Mouse (Mus musculus) hindbrain, postnatal 0 days (tissue): ENCODE data around the gene Rassf8. TPM values are rescaled to one million over a fixed set of nuclear protein-coding genes. Genes with fewer than 3 reads are reported as not detected.

Experiments used
- ATAC-seq: fragments of 200-750 bp; cut with Nextera tagmentation; 2 replicates; pipeline ENCODE4 v1.8.0; 2017; ENCODE audit warnings: mild to moderate bottlenecking, moderate TSS enrichment, moderate library complexity
- DNase-seq: peaks from one replicate; pipeline ENCODE4 v3.0.0-alpha.2; 2015; ENCODE audit warnings: low spot score
- H3K27ac ChIP-seq: fragments of 300-500 bp; sonication (generic); 2 replicates; pipeline ENCODE4 v1.5.1; 2014; ENCODE audit warnings: mild to moderate bottlenecking
- H3K27me3 ChIP-seq: fragments of 300-500 bp; sonication (generic); 2 replicates; pipeline ENCODE4 v1.6.1; 2014; ENCODE audit warnings: low read length, mixed read lengths; ENCODE audit not compliant: insufficient read depth
- H3K36me3 ChIP-seq: fragments of 300-500 bp; sonication (generic); 2 replicates; pipeline ENCODE4 v1.6.1; 2014; ENCODE audit warnings: low read length, mixed read lengths; ENCODE audit not compliant: insufficient read depth
- H3K4me1 ChIP-seq: fragments of 300-500 bp; sonication (generic); 2 replicates; pipeline ENCODE4 v1.6.1; 2014; ENCODE audit warnings: antibody characterized with exemption, low read length, mixed read lengths; ENCODE audit not compliant: insufficient read depth
- H3K4me2 ChIP-seq: fragments of 300-500 bp; sonication (generic); 2 replicates; pipeline ENCODE4 v1.6.1; 2014; ENCODE audit warnings: low read depth, mild to moderate bottlenecking, low read length, moderate library complexity, mixed read lengths
- H3K4me3 ChIP-seq: fragments of 300-500 bp; sonication (generic); 2 replicates; pipeline ENCODE4 v1.5.1; 2014; ENCODE audit warnings: low read length
- H3K9ac ChIP-seq: fragments of 300-500 bp; sonication (generic); replicated peaks from 2 replicates; pipeline ENCODE4 v1.6.1; 2014; ENCODE audit warnings: mild to moderate bottlenecking, low read length, moderate library complexity, mixed read lengths
- H3K9me3 ChIP-seq: fragments of 300-500 bp; sonication (generic); 2 replicates; pipeline ENCODE4 v1.6.1; 2016; ENCODE audit warnings: low read length, mixed read lengths
- CTCF ChIP-seq: IDR thresholded peaks from 2 replicates; pipeline ENCODE4 v1.5.1; 2016; ENCODE audit warnings: antibody characterized with exemption, control low read depth, low read depth
- WGBS: fragments of 180-500 bp; shearing (Covaris S2); extraction: QIAGEN DNeasy Blood & Tissue Kit; methylation state at CpG from one replicate; pipeline ENCODE4 v1.1.7; 2014; 5-methylcytosine and 5-hydroxymethylcytosine counted together
- polyA plus RNA-seq: library from polyadenylated mRNA; unstranded; fragments of >200 nt; fragmentation: Nextera tagmentation; extraction: Ambion mirVana; gene quantifications from 2 replicates; pipeline ENCODE4 v1.2.1, GENCODE M21; 2015
- total RNA-seq: library from RNA; depleted of rRNA; stranded (reverse); fragments of >200 nt; gene quantifications from 2 replicates; pipeline ENCODE4 v1.2.3, GENCODE M21; 2014

Gene Rassf8
- total and polyA plus RNA-seq, 2 experiments from 2014 or later, result 6.5 to 18.6 TPM

DNA sequence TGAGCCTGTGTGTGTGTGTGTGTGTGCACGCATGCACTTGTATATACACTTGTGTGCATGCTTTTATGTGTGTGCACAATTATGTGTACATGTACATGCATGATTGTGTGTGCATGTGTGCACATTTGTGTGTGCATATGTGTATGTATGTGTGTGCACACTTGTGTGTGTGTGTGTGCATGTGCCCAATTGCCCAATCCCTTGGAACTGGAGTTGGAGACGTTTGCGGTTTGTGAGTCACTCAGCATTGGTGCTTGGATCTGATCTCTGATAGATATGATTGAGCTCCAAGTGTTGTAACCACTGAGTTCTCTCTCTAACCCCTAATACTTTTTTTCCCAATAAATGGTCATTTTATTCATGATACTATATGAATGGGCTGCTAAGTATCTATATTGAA is 15.5 kb downstream of the Rassf8 start:
- 88% methylated on average over 3 of the region's 3 CpGs for WGBS
- no peak for ATAC-seq
- Histone ChIP-seq H3K4me2 (no peak overlapping the region), H3K9ac (no peak overlapping the region), H3K27ac (no peak overlapping the region), H3K9me3 (no peaks in the 10 kb centered on the region), H3K27me3 (no peaks in the 10 kb centered on the region), H3K36me3 (no peaks in the 10 kb centered on the region), H3K4me1 (peaks cover 3% of the 10 kb centered on the region; the same call in 1 of the 2 replicates), H3K4me3 (no peak overlapping the region)
- no peak for DNase-seq
- no peak for TF ChIP-seq CTCF

GRCm38 (mm10) chr6:145763051-145763450 is 16.5 kb downstream of the Rassf8 start:
- Histone ChIP-seq H3K36me3 (no peaks in the 10 kb centered on the region), H3K9ac (no peak overlapping the region), H3K4me1 (peaks cover 3% of the 10 kb centered on the region; the same call in 1 of the 2 replicates), H3K9me3 (no peaks in the 10 kb centered on the region), H3K4me3 (no peak overlapping the region), H3K4me2 (no peak overlapping the region), H3K27ac (no peak overlapping the region), H3K27me3 (no peaks in the 10 kb centered on the region)
- 83% methylated on average over 4 of the region's 4 CpGs for WGBS
- ATAC-seq (no peak), DNase-seq (no peak)
- no peak for TF ChIP-seq CTCF

DNA sequence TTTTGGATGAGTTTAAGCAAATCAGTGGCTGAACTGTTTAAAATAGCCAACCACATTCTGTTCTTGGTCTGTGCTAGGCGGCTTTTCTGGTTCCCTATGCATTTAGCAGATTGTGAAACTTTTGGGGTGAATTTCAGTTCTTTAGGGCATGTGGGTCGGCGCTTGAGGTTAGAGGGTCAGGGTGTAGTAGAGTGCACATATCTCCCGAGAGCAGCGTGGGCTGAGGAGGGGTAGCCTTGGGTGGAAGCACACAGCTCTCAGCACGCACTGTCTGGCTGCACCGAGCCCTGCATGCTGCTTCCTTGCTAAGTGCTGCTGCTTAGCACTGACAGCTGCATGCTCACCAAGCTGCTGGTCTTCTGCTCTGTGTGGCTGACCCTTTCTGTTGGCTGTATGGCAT is 18.5 kb downstream of the Rassf8 start:
- H3K36me3 ChIP-seq, result no peaks in the 10 kb centered on the region
- no peak overlapping the region for H3K27ac ChIP-seq
- no peak overlapping the region for H3K4me3 ChIP-seq
- no peak for DNase-seq
- no peak for ATAC-seq
- H3K27me3 ChIP-seq, result no peaks in the 10 kb centered on the region
- no peak overlapping the region for H3K9ac ChIP-seq
- TF ChIP-seq CTCF, result no peak
- H3K9me3 ChIP-seq, result no peaks in the 10 kb centered on the region
- H3K4me1 ChIP-seq, result peaks cover 3% of the 10 kb centered on the region; the same call in 1 of the 2 replicates
- 72% methylated on average over 7 of the region's 7 CpGs for WGBS
- no peak overlapping the region for H3K4me2 ChIP-seq

- no peak for DNase-seq
- no peak overlapping the region for H3K4me3 ChIP-seq
- no peaks in the 10 kb centered on the region for H3K27me3 ChIP-seq
- no peaks in the 10 kb centered on the region for H3K36me3 ChIP-seq
- H3K9me3 ChIP-seq, result no peaks in the 10 kb centered on the region
- no peak for ATAC-seq
- H3K4me1 ChIP-seq, result no peaks in the 10 kb centered on the region
- TF ChIP-seq CTCF, result no peak
- H3K4me2 ChIP-seq, result no peak overlapping the region
- WGBS, result 87% methylated on average over 6 of the region's 6 CpGs
- H3K9ac ChIP-seq, result no peak overlapping the region
- H3K27ac ChIP-seq, result no peak overlapping the region
Observed at GRCm38 (mm10) chr6:145766971-145767370, 20.4 kb downstream of the Rassf8 start.

DNA sequence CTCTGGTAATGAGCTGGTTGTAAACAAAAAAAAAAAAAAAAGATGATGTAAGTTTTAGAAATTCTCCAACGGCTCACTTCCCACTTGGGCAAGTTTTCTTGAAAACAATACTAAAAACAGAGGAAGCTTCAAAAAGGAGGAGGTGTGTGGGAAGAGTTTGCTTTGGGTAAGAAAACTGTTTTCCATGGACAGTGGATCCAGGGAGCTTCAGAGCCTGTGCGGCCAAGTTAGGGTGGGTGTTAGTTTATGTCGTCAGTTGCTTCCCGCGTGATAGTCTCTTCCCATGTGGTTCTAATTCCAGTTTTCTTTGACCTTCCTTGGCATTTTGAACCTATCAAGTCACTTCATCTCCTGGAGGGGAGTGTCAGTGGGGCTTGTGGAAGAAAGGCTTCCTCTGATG is 21.1 kb downstream of the Rassf8 start:
- TF ChIP-seq CTCF, result no peak

GRCm38 (mm10) chr6:145768671-145769292 is 22.2 kb downstream of the Rassf8 start:
- no peak overlapping the region for H3K9ac ChIP-seq
- H3K36me3 ChIP-seq, result no peaks in the 10 kb centered on the region
- H3K27me3 ChIP-seq, result no peaks in the 10 kb centered on the region
- no peak for TF ChIP-seq CTCF
- H3K4me1 ChIP-seq, result no peaks in the 10 kb centered on the region
- H3K27ac ChIP-seq, result no peak overlapping the region
- 44% methylated on average over 10 of the region's 10 CpGs for WGBS
- ATAC-seq (peak; percentile 66; the same call in 1 of the 2 replicates), DNase-seq (peak; percentile 58)
- H3K4me2 ChIP-seq, result no peak overlapping the region
- H3K9me3 ChIP-seq, result no peaks in the 10 kb centered on the region
- no peak overlapping the region for H3K4me3 ChIP-seq

More for the DNA sequence above, 21.1 kb downstream of the Rassf8 start:
- no peaks in the 10 kb centered on the region for H3K4me1 ChIP-seq
- no peak overlapping the region for H3K9ac ChIP-seq
- DNase-seq (no peak), ATAC-seq (no peak)
- 77% methylated on average over 5 of the region's 5 CpGs for WGBS
- H3K9me3 ChIP-seq, result no peaks in the 10 kb centered on the region
- no peak overlapping the region for H3K27ac ChIP-seq
- no peaks in the 10 kb centered on the region for H3K36me3 ChIP-seq
- no peak overlapping the region for H3K4me3 ChIP-seq
- no peaks in the 10 kb centered on the region for H3K27me3 ChIP-seq
- no peak overlapping the region for H3K4me2 ChIP-seq

DNA sequence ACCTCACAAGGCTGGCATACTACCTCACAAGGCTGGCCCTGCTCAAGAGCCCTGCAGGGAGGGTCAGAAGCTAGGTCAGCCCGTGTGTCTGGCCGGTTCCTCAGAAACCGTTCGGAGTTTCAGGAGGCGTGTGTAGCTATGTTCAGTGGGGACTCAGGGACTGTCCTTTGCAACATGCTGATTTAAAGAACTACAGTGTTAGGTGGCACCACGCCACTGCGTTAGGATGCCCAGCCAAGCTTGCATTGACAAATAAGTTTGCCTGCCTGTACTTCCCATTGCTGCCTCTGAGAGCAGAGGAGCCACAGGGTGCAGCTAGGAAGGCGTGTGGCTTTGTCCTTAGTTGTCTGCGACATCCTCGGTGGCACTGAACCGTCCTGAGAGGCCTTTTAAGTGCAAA is 23.3 kb downstream of the Rassf8 start:
- DNase-seq (peak; percentile 60), ATAC-seq (peak; percentile 36; the same call in 1 of the 2 replicates)
- 44% methylated on average over 11 of the region's 11 CpGs for WGBS
- no peaks in the 10 kb centered on the region for H3K36me3 ChIP-seq
- no peak overlapping the region for H3K4me2 ChIP-seq
- H3K27ac ChIP-seq, result no peak overlapping the region; the same call in 1 of the 2 replicates
- H3K4me3 ChIP-seq, result no peak overlapping the region
- TF ChIP-seq CTCF, result peak; percentile 53
- H3K27me3 ChIP-seq, result no peaks in the 10 kb centered on the region
- no peaks in the 10 kb centered on the region for H3K4me1 ChIP-seq
- H3K9ac ChIP-seq, result no peak overlapping the region
- no peaks in the 10 kb centered on the region for H3K9me3 ChIP-seq
